Mouse (Mus musculus) spleen, adult 2 months (tissue): Measurements from ENCODE around the gene Smad5. TPM values are rescaled to one million over a fixed set of nuclear protein-coding genes. Genes with fewer than 3 reads are reported as not detected.
A peak's percentile ranks its signal among the peaks of the same experiment; 100 is the strongest.

Experiments
- DNase-seq, 2 experiments: peaks; one replicate each; pipeline versions ENCODE4 v3.0.0 to v3.0.0-alpha.2; 2012 to 2021; ENCODE audit warnings: low spot score in 2 of 2, low read depth in 1 of 2
- H3K27ac ChIP-seq: fragments of 200-500 bp; 2 replicates; pipeline ENCODE4 v1.5.1; 2012; ENCODE audit warnings: low read length, inconsistent platforms; ENCODE audit not compliant: insufficient read depth
- H3K27me3 ChIP-seq: fragments of 200-500 bp; 2 replicates; pipeline ENCODE4 v1.6.1; 2012; ENCODE audit warnings: mild to moderate bottlenecking, moderate library complexity, low read length, inconsistent platforms; ENCODE audit not compliant: control insufficient read depth, insufficient read depth
- H3K36me3 ChIP-seq: fragments of 200-500 bp; 2 replicates; pipeline ENCODE4 v1.6.1; 2012; ENCODE audit warnings: mild to moderate bottlenecking, low read length, inconsistent platforms; ENCODE audit not compliant: control insufficient read depth, insufficient read depth
- H3K4me1 ChIP-seq: fragments of 200-500 bp; 2 replicates; pipeline ENCODE4 v1.6.1; 2011; ENCODE audit warnings: inconsistent platforms; ENCODE audit not compliant: control insufficient read depth, insufficient read depth, insufficient read length
- H3K4me3 ChIP-seq: fragments of 200-500 bp; 2 replicates; pipeline ENCODE4 v1.5.1; 2011; ENCODE audit warnings: mild to moderate bottlenecking, inconsistent platforms; ENCODE audit not compliant: insufficient read depth, insufficient read length; ENCODE audit errors: extremely low read depth
- CTCF ChIP-seq: fragments of 200-500 bp; IDR thresholded peaks from 2 replicates; pipeline ENCODE4 v1.5.1; 2011; ENCODE audit warnings: mild to moderate bottlenecking, inconsistent platforms; ENCODE audit not compliant: insufficient read depth, insufficient read length, insufficient replicate concordance; ENCODE audit errors: extremely low read depth
- POLR2A ChIP-seq: fragments of 200-500 bp; IDR thresholded peaks from 2 replicates; pipeline ENCODE4 v1.6.1; 2011; ENCODE audit warnings: low read depth, low read length, inconsistent platforms
- WGBS: fragments of 180-500 bp; shearing (Covaris S2); methylation state at CpG from one replicate; pipeline ENCODE4 v1.1.7; 2018; 5-methylcytosine and 5-hydroxymethylcytosine counted together
- polyA plus RNA-seq: library from polyadenylated mRNA; depleted of rRNA; stranded (reverse); fragments of >200 nt; gene quantifications from 2 replicates; pipeline ENCODE4 v1.2.3, GENCODE M21; 2012

Gene Smad5
- polyA plus RNA-seq, 1 experiment: 12.0 TPM

DNA sequence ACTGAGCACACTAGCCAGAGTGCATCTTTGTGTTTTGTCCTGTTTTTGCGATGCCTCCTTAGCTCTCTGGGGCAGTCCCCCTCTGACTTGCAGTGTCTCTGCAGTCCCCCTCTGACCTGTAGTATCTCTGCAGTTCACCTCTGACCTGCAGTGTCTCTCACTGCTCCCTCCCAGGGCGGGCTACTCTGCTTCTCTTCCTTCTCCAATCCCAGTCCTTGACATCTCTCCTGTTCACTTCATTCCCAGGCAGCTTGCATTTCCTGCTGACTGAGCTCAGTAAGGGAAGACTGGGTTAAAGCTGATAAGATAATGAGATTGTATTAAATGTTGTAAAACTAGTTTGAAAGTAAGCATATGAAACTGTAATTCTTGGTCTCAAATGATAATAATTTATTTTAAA is 7.8 kb downstream of the Smad5 start:
- H3K36me3 ChIP-seq: no peaks in the 10 kb centered on the region
- TF ChIP-seq POLR2A: no peak
- no peak for TF ChIP-seq CTCF
- H3K4me3 ChIP-seq: no peak overlapping the region
- H3K27ac ChIP-seq: no peak overlapping the region
- H3K4me1 ChIP-seq: peaks cover 4% of the 10 kb centered on the region; the same call in 1 of the 2 replicates
- no peak for DNase-seq
- 88% methylated on average over 2 of the region's 2 CpGs for WGBS
- H3K27me3 ChIP-seq: no peaks in the 10 kb centered on the region

GRCm38 (mm10) chr13:56712221-56712620 is 9.4 kb downstream of the Smad5 start:
- WGBS: 99% methylated on average over 2 of the region's 2 CpGs
- Histone ChIP-seq H3K27ac (no peak overlapping the region), H3K4me3 (no peak overlapping the region), H3K27me3 (no peaks in the 10 kb centered on the region), H3K4me1 (peaks cover 4% of the 10 kb centered on the region; the same call in 1 of the 2 replicates), H3K36me3 (no peaks in the 10 kb centered on the region)
- DNase-seq: no peak
- TF ChIP-seq POLR2A (no peak), CTCF (no peak)

DNA sequence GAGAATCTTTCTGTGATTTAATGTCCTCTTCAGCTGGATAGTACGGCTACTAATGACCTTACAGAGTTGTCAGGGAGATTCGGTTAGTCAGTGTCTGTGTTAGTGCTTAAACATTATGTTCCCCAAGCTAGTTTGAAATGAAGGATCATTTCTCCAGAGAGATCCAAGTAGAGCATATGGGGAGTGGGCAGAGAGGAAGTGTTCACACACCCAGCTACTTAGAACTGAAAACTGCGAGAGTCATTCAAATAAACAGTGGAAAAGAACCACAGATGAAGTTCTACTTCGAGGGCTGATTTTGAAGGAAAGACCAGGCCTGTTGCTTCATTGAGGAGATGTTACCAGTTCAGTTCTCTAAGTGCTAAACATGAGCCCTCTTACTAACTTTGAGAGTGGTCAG is 23.7 kb downstream of the Smad5 start:
- DNase-seq: no peak
- WGBS: 91% methylated on average over 4 of the region's 4 CpGs
- H3K4me3 ChIP-seq: no peak overlapping the region
- H3K27ac ChIP-seq: no peak overlapping the region
- no peaks in the 10 kb centered on the region for H3K27me3 ChIP-seq
- peaks cover 25% of the 10 kb centered on the region for H3K36me3 ChIP-seq
- no peaks in the 10 kb centered on the region for H3K4me1 ChIP-seq
- no peak for TF ChIP-seq POLR2A
- no peak for TF ChIP-seq CTCF

GRCm38 (mm10) chr13:56729046-56729445 is 26.2 kb downstream of the Smad5 start:
- DNase-seq: no peak
- H3K4me3 ChIP-seq: no peak overlapping the region
- H3K27ac ChIP-seq: no peak overlapping the region
- H3K36me3 ChIP-seq: peaks cover 29% of the 10 kb centered on the region
- H3K4me1 ChIP-seq: no peaks in the 10 kb centered on the region
- no peaks in the 10 kb centered on the region for H3K27me3 ChIP-seq
- WGBS: 92% methylated on average over 7 of the region's 7 CpGs
- TF ChIP-seq POLR2A (no peak), CTCF (no peak)

- Histone ChIP-seq H3K36me3 (peaks cover 16% of the 10 kb centered on the region), H3K4me1 (no peaks in the 10 kb centered on the region), H3K27ac (no peak overlapping the region), H3K4me3 (no peak overlapping the region), H3K27me3 (no peaks in the 10 kb centered on the region)
- WGBS: 75% methylated on average over 4 of the region's 4 CpGs
- DNase-seq: no peak
- TF ChIP-seq POLR2A (no peak), CTCF (no peak)
Measured at GRCm38 (mm10) chr13:56734617-56735016, 31.8 kb downstream of the Smad5 start.

- TF ChIP-seq CTCF: peak; percentile 9; the same call in 1 of the 2 replicates
- no peak for TF ChIP-seq POLR2A
- Histone ChIP-seq H3K27me3 (no peaks in the 10 kb centered on the region), H3K27ac (no peak overlapping the region), H3K4me1 (no peaks in the 10 kb centered on the region), H3K4me3 (no peak overlapping the region), H3K36me3 (peaks cover 13% of the 10 kb centered on the region)
- DNase-seq: no peak
- WGBS: 57% methylated on average over 6 of the region's 6 CpGs
Measured at GRCm38 (mm10) chr13:56735212-56735875, 32.5 kb downstream of the Smad5 start.

DNA sequence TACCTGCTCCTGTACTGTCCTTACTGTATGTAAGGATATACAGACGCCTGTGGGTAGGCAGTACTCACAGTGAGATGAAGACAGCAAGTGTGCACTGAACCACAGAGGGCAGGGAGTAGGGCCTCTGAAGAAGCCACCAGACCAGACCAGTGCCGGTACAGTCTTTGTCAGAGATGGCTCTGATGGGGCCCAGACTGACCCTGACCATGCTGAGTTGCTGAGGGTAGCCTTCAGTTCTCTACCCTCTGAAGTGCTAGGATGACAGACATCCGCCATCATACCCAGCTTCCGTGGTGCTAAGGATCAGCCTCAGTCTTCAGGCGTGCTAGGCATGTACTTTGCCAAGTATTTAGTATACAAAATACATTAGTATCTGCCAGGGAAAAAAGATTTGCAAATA is 36.7 kb downstream of the Smad5 start:
- no peaks in the 10 kb centered on the region for H3K27me3 ChIP-seq
- 92% methylated on average over 5 of the region's 5 CpGs for WGBS
- no peak for DNase-seq
- no peak overlapping the region for H3K4me3 ChIP-seq
- H3K27ac ChIP-seq: no peak overlapping the region
- TF ChIP-seq CTCF (no peak), POLR2A (no peak)
- peaks cover 7% of the 10 kb centered on the region for H3K36me3 ChIP-seq
- H3K4me1 ChIP-seq: no peaks in the 10 kb centered on the region
